Mouse (Mus musculus) frontal cortex, adult 2 months (tissue): ENCODE results near the gene Slc6a4. TPM values are rescaled to one million over a fixed set of nuclear protein-coding genes. Genes with fewer than 3 reads are reported as not detected.
A peak's percentile ranks its signal among the peaks of the same experiment; 100 is the strongest.

Experiments
- DNase-seq, 2 experiments: peaks; one replicate each; pipeline ENCODE4 v3.0.0; 2022; ENCODE audit warnings: low spot score in 1 of 2; ENCODE audit errors: extremely low spot score in 1 of 2
- polyA plus RNA-seq: library from polyadenylated mRNA; depleted of rRNA; stranded (reverse); fragments of >200 nt; gene quantifications from 2 replicates; pipeline ENCODE4 v1.2.3, GENCODE M21; 2012; rRNA removed

Gene Slc6a4
- polyA plus RNA-seq, result 0.19 and 0.20 TPM in 2 replicates

GRCm38 (mm10) chr11:76997916-76998704 is at the start of gene Slc6a4:
Gene Slc6a4, plus strand, starts transcription at chr11:76998603.
- DNase-seq, result no peak

DNA sequence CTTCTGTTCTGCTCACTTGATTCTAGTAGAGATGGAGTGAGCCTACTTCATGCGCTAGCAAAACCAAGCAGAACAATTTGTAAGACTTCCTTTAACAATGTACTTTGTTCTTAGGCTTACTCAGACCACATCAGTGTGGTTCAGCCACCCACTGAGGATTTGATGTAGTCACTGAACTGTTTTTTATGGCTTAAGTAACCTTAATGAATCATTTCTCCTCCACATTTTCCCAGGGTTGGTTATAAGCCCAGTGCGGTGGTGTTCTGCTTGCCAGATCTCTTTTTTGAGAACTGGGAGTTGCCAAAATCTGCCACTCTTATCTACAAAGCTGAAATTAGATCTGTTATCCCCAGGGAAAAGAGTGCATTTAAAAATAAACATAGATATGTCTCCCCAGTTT is 44.9 kb upstream of the Slc6a4 start:
- peak; percentile 30 to 66 for DNase-seq

DNA sequence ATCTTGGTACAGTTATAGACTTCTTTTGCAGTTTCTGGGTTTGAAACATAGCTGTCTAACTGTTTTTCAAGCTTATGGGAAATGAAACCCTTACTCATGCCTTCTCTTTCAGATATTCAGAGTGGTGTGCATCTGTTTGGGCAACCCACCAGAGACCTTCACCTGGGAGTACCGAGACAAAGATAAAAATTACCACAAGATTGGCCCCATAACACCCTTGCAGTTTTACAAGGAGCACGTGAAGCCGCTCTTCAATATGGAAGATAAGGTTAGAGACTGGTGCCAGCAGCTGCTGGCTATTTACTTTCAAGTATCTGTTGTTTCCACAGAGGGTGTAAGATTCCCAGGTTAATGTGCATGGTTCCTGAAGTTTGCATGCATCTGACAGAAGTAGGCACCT is 32.7 kb upstream of the Slc6a4 start:
- DNase-seq, result no peak

GRCm38 (mm10) chr11:76970328-76970727 is 28.1 kb upstream of the Slc6a4 start:
- no peak for DNase-seq

- no peak for DNase-seq
These were observed 23.6 kb upstream of the Slc6a4 start for GRCm38 (mm10) chr11:76974680-76975319.

GRCm38 (mm10) chr11:76981570-76982141 is 16.7 kb upstream of the Slc6a4 start:
- DNase-seq, result no peak

GRCm38 (mm10) chr11:76982415-76982814 is 16.0 kb upstream of the Slc6a4 start:
- DNase-seq, result no peak

DNA sequence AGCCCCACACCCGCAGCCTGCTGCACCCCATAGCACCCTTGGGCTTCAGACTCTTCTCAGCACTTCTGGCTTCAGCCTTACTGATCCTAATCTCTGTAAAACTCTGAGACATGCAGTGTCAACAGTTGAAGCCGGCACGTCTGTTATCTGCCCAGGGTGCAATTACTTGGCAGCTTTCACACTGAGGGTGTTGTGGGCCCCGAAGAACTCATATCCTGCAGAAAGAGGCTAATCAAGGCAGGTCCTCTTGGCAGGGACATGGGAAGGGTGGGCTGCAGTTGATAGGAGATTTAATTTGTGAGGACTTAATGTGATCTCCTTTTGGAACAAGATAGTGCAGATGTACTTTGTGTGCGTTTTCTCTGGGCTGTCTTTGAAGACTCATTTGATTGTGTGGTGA is 14.8 kb upstream of the Slc6a4 start:
- no peak for DNase-seq

- no peak for DNase-seq
These were observed 14.2 kb upstream of the Slc6a4 start for GRCm38 (mm10) chr11:76984173-76984572.

DNA sequence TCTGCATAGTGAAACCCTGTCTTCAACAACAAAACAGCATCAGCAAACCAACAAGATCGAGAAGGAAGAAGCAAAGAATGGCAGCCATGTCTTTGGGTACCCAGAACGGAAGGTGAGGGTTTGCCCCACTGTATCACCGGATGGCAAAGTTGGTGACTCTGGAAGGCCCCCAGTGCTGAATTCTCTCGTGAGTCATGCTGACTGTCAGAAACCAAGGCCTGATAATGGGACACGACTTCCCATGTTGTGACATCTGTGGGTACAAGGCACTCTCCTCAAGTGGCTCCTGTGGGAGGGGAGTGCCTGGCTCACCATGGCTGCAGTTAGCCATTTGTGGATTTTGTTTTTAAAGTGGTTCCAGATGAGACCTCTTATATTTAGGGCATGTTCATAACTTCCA is 7.6 kb upstream of the Slc6a4 start:
- no peak for DNase-seq

DNA sequence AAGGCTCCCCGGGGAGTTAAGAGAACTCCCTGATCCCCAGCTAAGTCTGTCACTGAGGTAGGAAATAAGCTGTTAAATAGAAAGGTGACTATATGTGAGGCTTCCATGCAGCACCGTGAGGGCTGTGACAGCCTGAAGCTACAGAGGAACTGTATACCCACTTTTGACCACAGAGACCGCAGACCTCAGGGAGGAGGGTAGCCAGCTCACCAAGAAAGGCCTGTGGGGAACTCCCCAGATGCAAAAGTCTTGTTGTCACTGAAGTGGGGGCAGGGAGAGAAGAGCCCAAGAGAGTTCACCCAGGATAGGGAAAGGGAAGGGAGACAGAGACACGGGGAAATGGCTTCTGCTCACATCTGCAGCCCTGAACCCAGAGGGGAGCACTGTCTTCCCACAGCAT is 5.5 kb upstream of the Slc6a4 start:
- no peak for DNase-seq

DNA sequence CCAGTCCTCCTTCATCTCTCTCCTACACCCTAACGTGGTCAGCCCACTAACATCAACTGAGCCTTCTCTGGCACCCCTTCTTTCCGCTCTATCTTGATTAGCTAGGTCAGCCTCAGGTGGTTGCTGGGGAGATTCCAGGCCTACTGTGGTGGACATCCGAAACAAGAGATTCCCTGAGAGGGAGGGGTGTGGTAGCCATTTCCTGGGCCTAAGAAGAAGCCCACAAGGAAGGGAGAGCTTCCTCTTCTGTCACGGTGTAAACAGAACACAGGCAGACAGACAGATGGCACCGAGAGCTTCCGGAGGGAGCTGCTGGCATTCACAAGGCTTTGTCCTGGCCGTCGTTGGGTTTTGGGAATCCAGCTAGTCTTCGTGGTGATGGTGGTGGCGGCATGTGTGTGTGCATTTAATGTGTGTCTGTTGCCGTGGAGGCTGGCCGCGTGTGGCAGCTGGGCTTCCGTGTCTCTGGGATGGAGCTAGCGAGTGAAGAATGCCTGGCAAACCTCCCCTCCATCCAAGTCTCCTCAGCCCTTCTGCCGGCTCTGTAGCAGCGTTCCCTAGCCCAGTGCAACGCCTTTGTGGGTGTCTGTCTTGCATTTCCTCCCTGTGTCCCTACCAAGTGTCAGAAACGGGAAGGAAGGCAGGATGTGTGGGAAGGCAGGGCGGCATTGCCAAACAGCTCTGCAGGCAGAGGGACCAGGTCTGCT is 2.3 kb upstream of the Slc6a4 start:
- no peak for DNase-seq

- DNase-seq, result peak in 1 of 2 experiments; percentile 70
These were observed 1.1 kb upstream of the Slc6a4 start for GRCm38 (mm10) chr11:76997305-76997704.

- peak in 1 of 2 experiments; percentile 38 for DNase-seq
These were observed 363 bp downstream of the Slc6a4 start for GRCm38 (mm10) chr11:76998705-76999226.

- DNase-seq, result no peak
These were observed 2.3 kb downstream of the Slc6a4 start for GRCm38 (mm10) chr11:77000741-77001140.

DNA sequence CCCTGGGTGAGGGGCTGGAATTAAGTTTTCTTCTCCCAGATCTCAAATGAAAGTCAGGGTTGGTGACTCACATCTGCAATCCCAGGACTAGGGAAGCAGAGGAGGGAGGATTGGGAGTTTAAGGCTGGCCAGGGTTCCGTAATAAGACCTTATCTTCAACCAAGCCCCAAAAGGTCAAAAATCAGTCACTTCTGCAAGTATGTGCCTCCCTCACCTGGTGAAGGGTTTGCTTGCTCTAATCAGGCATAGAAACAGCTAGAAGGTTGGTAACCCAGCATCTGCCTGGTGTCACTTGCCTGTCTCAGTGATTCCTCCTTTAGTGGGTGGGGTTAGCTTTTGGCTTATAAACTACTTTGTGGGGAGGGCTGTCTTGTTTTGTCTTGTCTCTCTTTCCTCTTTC is 4.0 kb downstream of the Slc6a4 start:
- DNase-seq, result no peak

DNA sequence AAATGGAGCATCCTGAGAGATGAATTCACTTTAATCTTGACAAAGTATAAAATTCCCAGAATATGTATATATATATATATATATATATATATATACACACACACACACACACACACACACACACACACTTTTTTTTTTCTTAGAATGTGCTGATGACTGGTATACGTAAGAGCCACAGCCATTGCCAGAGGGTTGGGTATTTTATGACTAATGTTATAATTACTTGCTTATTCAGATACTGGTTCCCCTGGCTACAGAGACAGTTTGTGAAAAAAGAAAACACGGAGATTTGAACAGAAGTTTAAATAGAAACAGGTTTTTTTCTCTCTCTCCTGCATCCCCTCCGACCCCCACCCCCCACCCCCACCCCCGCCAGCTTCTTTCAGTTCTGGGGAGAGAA is 7.5 kb downstream of the Slc6a4 start:
- no peak for DNase-seq

GRCm38 (mm10) chr11:77006616-77007015 is 8.2 kb downstream of the Slc6a4 start:
- no peak for DNase-seq

GRCm38 (mm10) chr11:77009069-77010025 is 10.9 kb downstream of the Slc6a4 start:
- DNase-seq, result no peak
